Mouse (Mus musculus) heart, embryonic 13.5 days (tissue): Measurements from ENCODE around the gene Adamtsl1. TPM values are rescaled to one million over a fixed set of nuclear protein-coding genes. Genes with fewer than 3 reads are reported as not detected.

ENCODE experiments used
- ATAC-seq: fragments of 200-750 bp; cut with Nextera tagmentation; 2 replicates; pipeline ENCODE4 v1.8.0; 2017; ENCODE audit warnings: moderate TSS enrichment; ENCODE audit not compliant: insufficient number of reproducible peaks, low FRiP score, low TSS enrichment; ENCODE audit errors: extremely low read depth
- H3K27ac ChIP-seq: fragments of 300-500 bp; sonication (generic); replicated peaks from 2 replicates; pipeline ENCODE4 v1.5.1; 2015; ENCODE audit warnings: moderate library complexity, mild to moderate bottlenecking, inconsistent platforms
- H3K27me3 ChIP-seq: fragments of 300-500 bp; sonication (generic); replicated peaks from 2 replicates; pipeline ENCODE4 v1.6.1; 2015; ENCODE audit warnings: mild to moderate bottlenecking, inconsistent platforms
- H3K36me3 ChIP-seq: fragments of 300-500 bp; sonication (generic); 2 replicates; pipeline ENCODE4 v1.6.1; 2015; ENCODE audit warnings: mild to moderate bottlenecking, inconsistent platforms
- H3K4me1 ChIP-seq: fragments of 300-500 bp; sonication (generic); 2 replicates; pipeline ENCODE4 v1.6.1; 2015; ENCODE audit warnings: inconsistent platforms
- H3K4me2 ChIP-seq: fragments of 300-500 bp; sonication (generic); 2 replicates; pipeline ENCODE4 v1.6.1; 2015; ENCODE audit warnings: inconsistent platforms, mild to moderate bottlenecking, moderate library complexity
- H3K4me3 ChIP-seq: fragments of 300-500 bp; sonication (generic); 2 replicates; pipeline ENCODE4 v1.5.1; 2015; ENCODE audit warnings: moderate library complexity, mild to moderate bottlenecking, inconsistent platforms
- H3K9ac ChIP-seq: fragments of 300-500 bp; sonication (generic); 2 replicates; pipeline ENCODE4 v1.6.1; 2015; ENCODE audit warnings: inconsistent platforms, mild to moderate bottlenecking, moderate library complexity
- H3K9me3 ChIP-seq: fragments of 300-500 bp; sonication (generic); 2 replicates; pipeline ENCODE4 v1.6.1; 2016; ENCODE audit warnings: inconsistent platforms
- WGBS: fragments of 180-500 bp; shearing (Covaris S2); methylation state at CpG from one replicate; pipeline ENCODE4 v1.1.7; 2015; ENCODE audit warnings: mixed read lengths; 5-methylcytosine and 5-hydroxymethylcytosine counted together
- polyA plus RNA-seq: library from polyadenylated mRNA; unstranded; fragments of >200 nt; fragmentation: Nextera tagmentation; extraction: Ambion mirVana; gene quantifications from 2 replicates; pipeline ENCODE4 v1.2.1, GENCODE M21; 2015

Adamtsl1 gene
- polyA plus RNA-seq, 1 experiment from 2014 or later, result 11.9 TPM

DNA sequence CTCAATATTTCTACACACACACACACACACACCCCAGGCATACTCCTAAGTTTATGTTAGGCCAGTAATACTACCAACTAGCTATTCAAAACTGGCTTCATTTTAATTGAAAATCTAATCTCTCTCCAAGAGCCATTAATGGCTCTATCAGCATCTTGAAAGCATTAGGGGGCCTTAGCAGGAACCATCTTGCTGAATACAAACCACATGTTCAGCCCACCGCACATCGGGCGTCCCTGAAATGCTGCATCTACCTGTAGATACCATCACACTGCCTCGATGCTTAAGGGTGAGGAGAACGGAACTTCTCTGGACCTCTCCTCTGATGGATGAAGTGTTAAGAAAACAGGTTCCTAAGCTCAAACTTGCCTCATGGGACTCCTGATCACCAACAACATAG, 950.8 kb downstream of the Adamtsl1 start:
- no peak for ATAC-seq
- Histone ChIP-seq H3K9me3 (no peaks in the 10 kb centered on the region), H3K9ac (no peak overlapping the region), H3K36me3 (no peaks in the 10 kb centered on the region), H3K27ac (no peak overlapping the region), H3K4me2 (no peak overlapping the region), H3K4me3 (no peak overlapping the region), H3K4me1 (no peaks in the 10 kb centered on the region), H3K27me3 (no peaks in the 10 kb centered on the region)
- 87% methylated on average over 5 of the region's 5 CpGs for WGBS
